In the genomic region with DNA sequence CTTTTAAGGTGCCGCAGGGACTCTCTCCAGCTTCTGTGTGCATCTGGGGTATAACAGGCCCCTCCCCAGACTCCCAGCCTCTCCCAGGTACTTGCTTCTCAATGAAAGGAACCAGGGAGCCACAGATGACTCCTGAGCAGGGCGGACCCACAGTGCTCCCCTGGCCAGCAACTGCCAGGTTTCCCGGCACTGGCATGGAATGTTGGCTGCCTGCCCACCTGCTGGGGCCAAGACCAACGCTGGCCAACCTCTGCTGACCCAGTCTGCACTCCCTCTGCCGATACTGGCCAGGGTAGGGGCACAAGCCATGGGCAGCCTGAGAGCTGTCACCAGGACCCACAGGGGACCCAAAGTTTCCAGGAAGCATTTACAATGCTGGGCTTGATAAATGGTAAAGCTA, we compare ENCODE assay signal across 10 mouse cellular contexts. TPM values are rescaled to one million over a fixed set of nuclear protein-coding genes. Genes with fewer than 3 reads are reported as not detected.
DNase-seq lines count a peak whose midpoint lies in the region; ATAC-seq lines count a peak whose summit lies in the region.
"Had no signal": no experiment of that assay in that cellular context is flagged by ENCODE, and none has a peak within 500 bp of the region (broad histone marks: within the 10 kb centered on the region; RNA-seq: fewer than 3 reads in every experiment).

No protein-coding gene starts in this region.

- H3K9me3 ChIP-seq in intestine, embryonic 16.5 days (ENCODE audit: control insufficient read depth, low read length), result no peaks in the 10 kb centered on the region
- H3K9me3 ChIP-seq: lung, embryonic 15.5 days; neural tube, embryonic 15.5 days had no signal

- intact Hi-C loops in heart, postnatal 14 days (cut with DNase I), result no loop called here

- ATAC-seq in cerebellum, adult (ENCODE audit: insufficient number of reproducible peaks, low FRiP score, low TSS enrichment), result no peak
- ATAC-seq in intestine, embryonic 16.5 days, result no peak

- H3K9ac ChIP-seq in intestine, embryonic 16.5 days (ENCODE audit: low read depth, low read length), result no peak overlapping the region
- H3K9ac ChIP-seq: lung, embryonic 15.5 days; neural tube, embryonic 15.5 days had no signal

- WGBS in intestine, embryonic 16.5 days, result 61% methylated on average over 5 of the region's 5 CpGs

- no peak overlapping the region for H3K27ac ChIP-seq in intestine, embryonic 16.5 days (ENCODE audit: low read length)
- H3K27ac ChIP-seq: lung, embryonic 15.5 days; neural tube, embryonic 15.5 days had no signal

- DNase-seq in cerebellum, adult 11 months, result peak; percentile 51
- DNase-seq in right cerebral cortex, postnatal 10 days (ENCODE audit: low spot score in 2 of 2), result peak; percentile 64 to 76
- no peak for DNase-seq in right cerebral cortex, postnatal 36 days (ENCODE audit: low spot score in 2 of 2)
- DNase-seq in heart, postnatal 14 days, result peak; percentile 71 to 82
- DNase-seq in skeletal muscle tissue, adult 2 months (ENCODE audit: low read depth, low spot score), result peak; percentile 10
- DNase-seq in thymus, adult 18-20 months, result no peak

- H3K36me3 ChIP-seq in intestine, embryonic 16.5 days (ENCODE audit: control insufficient read depth, insufficient read depth, low read length), result no peaks in the 10 kb centered on the region
- H3K36me3 ChIP-seq: lung, embryonic 15.5 days; neural tube, embryonic 15.5 days had no signal

- H3K27me3 ChIP-seq in intestine, embryonic 16.5 days (replicated peaks; ENCODE audit: control insufficient read depth, insufficient read depth, low read length), result peaks cover 14% of the 10 kb centered on the region; the same call in 1 of the 2 replicates

- H3K4me2 ChIP-seq in intestine, embryonic 16.5 days (ENCODE audit: low read depth, low read length), result no peak overlapping the region
- H3K4me2 ChIP-seq: lung, embryonic 15.5 days; neural tube, embryonic 15.5 days had no signal

- H3K4me3 ChIP-seq in intestine, embryonic 16.5 days (ENCODE audit: low read length), result no peak overlapping the region
- H3K4me3 ChIP-seq: lung, embryonic 15.5 days; neural tube, embryonic 15.5 days had no signal

- no peaks in the 10 kb centered on the region for H3K4me1 ChIP-seq in intestine, embryonic 16.5 days (ENCODE audit: control insufficient read depth, insufficient read depth, low read length)

RNA-seq across cellular contexts. Expression of a gene that starts 7.9 kb away (rescaled TPM):
- total RNA-seq in heart, postnatal 14 days (2021), result 10 to 100 TPM; 33.5 to 42.8 TPM
- 51.2 and 52.6 TPM in 2 replicates for polyA plus RNA-seq in intestine, embryonic 16.5 days (2015; fragmentation: Nextera tagmentation; extraction: Ambion mirVana)

Comparison
In these comparisons a context has a peak if more than half of its experiments do, and no peak if none do; other contexts are left out.
1. DNase-seq: peak in cerebellum, adult 11 months (single experiment), right cerebral cortex, postnatal 10 days (2 of 2), heart, postnatal 14 days (2 of 2) and skeletal muscle tissue, adult 2 months (single experiment); none in right cerebral cortex, postnatal 36 days (0 of 2) and thymus, adult 18-20 months (0 of 2).